Mouse (Mus musculus): ENCODE data around the gene Gabbr2. TPM values are rescaled to one million over a fixed set of nuclear protein-coding genes. Genes with fewer than 3 reads are reported as not detected.

The Gabbr2 gene
- polyA plus RNA-seq, 1 experiment from 2014 or later: 0.05 TPM

DNA sequence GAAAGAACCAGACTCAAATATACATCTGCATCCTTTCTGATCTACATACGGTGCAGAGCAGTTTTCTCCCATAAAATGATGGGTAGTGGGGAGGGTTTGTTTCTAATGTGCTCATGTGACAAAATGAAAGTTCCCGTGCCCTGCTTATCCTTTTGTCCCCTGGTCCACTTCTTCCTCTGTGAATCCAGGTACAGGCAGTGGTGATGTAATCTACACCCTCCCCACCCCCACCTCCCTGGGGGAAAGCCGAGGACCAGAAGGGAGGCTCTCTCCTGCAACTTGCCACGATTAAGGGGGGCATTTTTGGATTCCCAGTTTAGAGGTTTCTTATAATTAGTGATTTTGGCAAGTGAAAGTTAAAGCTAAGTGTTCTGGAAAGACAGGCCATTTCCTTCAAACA, 110.4 kb downstream of the Gabbr2 start:
- Histone ChIP-seq H3K4me1 (peaks cover 25% of the 10 kb centered on the region), H3K9ac (no peak overlapping the region), H3K4me2 (0 out of 2 replicates have a peak overlapping the region, but pooled peaks have one; percentile 2), H3K4me3 (no peak overlapping the region), H3K36me3 (no peaks in the 10 kb centered on the region), H3K9me3 (no peaks in the 10 kb centered on the region), H3K27me3 (0 out of 2 replicates have a peak, but pooled peaks cover 10% of the 10 kb centered on the region), H3K27ac (no peak overlapping the region)
- WGBS: 19% methylated on average over 4 of the region's 4 CpGs
- ATAC-seq (ENCODE audit: insufficient number of reproducible peaks, low FRiP score, low TSS enrichment, low read depth): no peak

DNA sequence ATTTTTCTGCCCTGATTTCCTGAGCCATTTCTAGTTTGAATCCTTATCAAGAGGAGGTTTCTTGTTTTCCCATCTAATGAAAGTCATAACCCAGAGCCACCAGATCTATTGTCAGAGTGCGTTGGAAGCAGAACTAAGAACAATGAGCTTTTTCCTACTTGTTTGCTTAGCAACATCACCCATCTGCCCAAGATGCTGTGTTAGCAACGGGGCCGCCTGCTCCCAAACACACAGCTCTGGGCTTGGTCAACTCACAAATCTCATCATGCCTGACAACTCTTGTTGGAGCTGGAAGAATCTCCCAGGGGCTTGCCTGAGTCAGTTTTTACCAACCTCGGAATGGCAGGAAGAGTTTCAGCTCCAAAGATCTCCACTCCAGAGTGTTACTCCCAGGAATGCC, 111.7 kb downstream of the Gabbr2 start:
- no peak for ATAC-seq (ENCODE audit: insufficient number of reproducible peaks, low FRiP score, low TSS enrichment, low read depth)
- Histone ChIP-seq H3K4me3 (no peak overlapping the region), H3K36me3 (no peaks in the 10 kb centered on the region), H3K9ac (no peak overlapping the region), H3K4me1 (peaks cover 25% of the 10 kb centered on the region), H3K27me3 (0 out of 2 replicates have a peak, but pooled peaks cover 10% of the 10 kb centered on the region), H3K4me2 (no peak overlapping the region), H3K27ac (no peak overlapping the region), H3K9me3 (no peaks in the 10 kb centered on the region)
- 49% methylated on average over 4 of the region's 4 CpGs for WGBS

- no peak overlapping the region for H3K27ac ChIP-seq
- no peak for ATAC-seq (ENCODE audit: insufficient number of reproducible peaks, low FRiP score, low TSS enrichment, low read depth)
- H3K36me3 ChIP-seq: no peaks in the 10 kb centered on the region
- no peak overlapping the region for H3K4me2 ChIP-seq
- WGBS: 80% methylated on average over 4 of the region's 4 CpGs
- H3K9ac ChIP-seq: no peak overlapping the region
- H3K4me1 ChIP-seq: no peaks in the 10 kb centered on the region
- H3K4me3 ChIP-seq: no peak overlapping the region
- 0 out of 2 replicates have a peak, but pooled peaks cover 16% of the 10 kb centered on the region for H3K27me3 ChIP-seq
- H3K9me3 ChIP-seq: no peaks in the 10 kb centered on the region
Observed at GRCm38 (mm10) chr4:46872750-46873149, 118.9 kb downstream of the Gabbr2 start.

DNA sequence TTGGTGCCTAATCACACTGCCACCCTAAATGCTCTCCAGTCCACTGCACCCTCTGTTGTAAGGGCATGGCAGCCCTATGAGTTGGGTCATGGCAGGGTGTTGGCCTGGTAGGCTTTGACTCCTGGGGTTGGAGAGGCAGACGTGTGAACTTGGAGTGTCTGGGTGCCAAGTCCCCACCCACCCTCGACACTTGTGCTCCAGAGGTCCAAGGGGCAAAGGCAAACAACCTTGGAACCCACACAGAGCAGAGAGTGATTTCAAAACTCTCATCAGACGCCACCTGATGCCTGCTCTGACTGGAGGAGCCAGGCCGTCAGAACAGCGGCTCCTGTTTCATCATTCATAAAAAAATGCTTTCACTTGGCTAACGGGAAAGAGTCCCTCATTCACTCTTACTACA, 121.5 kb downstream of the Gabbr2 start:
- 30% methylated on average over 6 of the region's 6 CpGs for WGBS
- no peaks in the 10 kb centered on the region for H3K36me3 ChIP-seq
- H3K9ac ChIP-seq: no peak overlapping the region
- H3K4me2 ChIP-seq: no peak overlapping the region
- no peaks in the 10 kb centered on the region for H3K9me3 ChIP-seq
- H3K27me3 ChIP-seq: 0 out of 2 replicates have a peak, but pooled peaks cover 12% of the 10 kb centered on the region
- no peaks in the 10 kb centered on the region for H3K4me1 ChIP-seq
- no peak overlapping the region for H3K4me3 ChIP-seq
- H3K27ac ChIP-seq: no peak overlapping the region
- no peak for ATAC-seq (ENCODE audit: insufficient number of reproducible peaks, low FRiP score, low TSS enrichment, low read depth)

GRCm38 (mm10) chr4:46869380-46869779, 122.3 kb downstream of the Gabbr2 start:
- Histone ChIP-seq H3K9ac (no peak overlapping the region), H3K36me3 (no peaks in the 10 kb centered on the region), H3K27me3 (0 out of 2 replicates have a peak, but pooled peaks cover 12% of the 10 kb centered on the region), H3K9me3 (no peaks in the 10 kb centered on the region), H3K4me3 (no peak overlapping the region), H3K4me1 (no peaks in the 10 kb centered on the region), H3K4me2 (no peak overlapping the region), H3K27ac (no peak overlapping the region)
- no peak for ATAC-seq (ENCODE audit: insufficient number of reproducible peaks, low FRiP score, low TSS enrichment, low read depth)
- WGBS: 83% methylated on average over 2 of the region's 2 CpGs

GRCm38 (mm10) chr4:46868921-46869320, 122.8 kb downstream of the Gabbr2 start:
- Histone ChIP-seq H3K9me3 (no peaks in the 10 kb centered on the region), H3K4me1 (no peaks in the 10 kb centered on the region), H3K4me2 (no peak overlapping the region), H3K27ac (no peak overlapping the region), H3K27me3 (0 out of 2 replicates have a peak, but pooled peaks cover 12% of the 10 kb centered on the region), H3K36me3 (no peaks in the 10 kb centered on the region), H3K9ac (no peak overlapping the region), H3K4me3 (no peak overlapping the region)
- 93% methylated on average over 3 of the region's 3 CpGs for WGBS
- no peak for ATAC-seq (ENCODE audit: insufficient number of reproducible peaks, low FRiP score, low TSS enrichment, low read depth)

DNA sequence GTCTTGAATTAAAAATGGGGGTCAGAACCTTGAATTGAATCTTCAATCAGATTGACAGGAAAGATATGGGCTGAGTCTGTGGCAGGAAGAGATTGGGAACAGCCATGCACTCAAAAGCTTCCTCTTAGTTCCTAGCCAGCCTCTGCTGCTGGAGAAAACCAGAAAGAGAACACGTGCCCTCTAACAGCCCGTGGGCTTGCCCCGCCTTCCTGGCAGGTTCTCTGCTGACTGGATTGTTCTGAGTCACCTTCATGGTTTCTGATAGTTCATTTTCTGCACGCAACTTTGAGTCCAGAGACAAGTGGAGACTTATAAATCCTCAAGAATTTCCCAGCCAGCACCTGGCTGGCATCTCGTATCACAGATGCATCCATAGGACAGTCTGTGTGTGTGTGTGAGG, 123.5 kb downstream of the Gabbr2 start:
- no peaks in the 10 kb centered on the region for H3K36me3 ChIP-seq
- H3K27ac ChIP-seq: no peak overlapping the region
- H3K4me1 ChIP-seq: no peaks in the 10 kb centered on the region
- H3K4me2 ChIP-seq: no peak overlapping the region
- H3K27me3 ChIP-seq: 0 out of 2 replicates have a peak, but pooled peaks cover 12% of the 10 kb centered on the region
- no peak for ATAC-seq (ENCODE audit: insufficient number of reproducible peaks, low FRiP score, low TSS enrichment, low read depth)
- no peaks in the 10 kb centered on the region for H3K9me3 ChIP-seq
- H3K9ac ChIP-seq: no peak overlapping the region
- no peak overlapping the region for H3K4me3 ChIP-seq
- WGBS: 67% methylated on average over 5 of the region's 5 CpGs

DNA sequence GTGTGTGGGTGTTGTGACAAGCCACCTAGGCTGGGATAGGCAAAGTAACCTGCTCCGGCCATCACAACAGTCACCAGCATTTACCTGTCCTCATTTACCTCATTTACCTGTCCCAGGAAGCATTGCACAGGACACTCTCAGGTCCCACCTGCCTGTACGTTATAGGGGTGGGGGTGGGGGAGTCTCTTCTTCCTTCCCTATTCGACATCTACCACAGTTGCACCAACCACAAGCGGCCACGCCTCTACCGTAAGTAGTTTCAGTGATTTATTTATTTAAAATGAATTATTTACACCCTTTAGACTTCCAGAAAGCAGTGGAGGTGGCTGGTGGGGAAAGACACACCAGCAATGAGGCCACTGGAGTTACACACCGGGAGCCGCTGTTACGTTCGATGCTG, 123.9 kb downstream of the Gabbr2 start:
- H3K4me1 ChIP-seq: no peaks in the 10 kb centered on the region
- H3K27me3 ChIP-seq: 0 out of 2 replicates have a peak, but pooled peaks cover 12% of the 10 kb centered on the region
- H3K36me3 ChIP-seq: no peaks in the 10 kb centered on the region
- no peak overlapping the region for H3K4me2 ChIP-seq
- 81% methylated on average over 10 of the region's 10 CpGs for WGBS
- no peak overlapping the region for H3K27ac ChIP-seq
- no peak overlapping the region for H3K9ac ChIP-seq
- ATAC-seq (ENCODE audit: insufficient number of reproducible peaks, low FRiP score, low TSS enrichment, low read depth): no peak
- H3K9me3 ChIP-seq: no peaks in the 10 kb centered on the region
- no peak overlapping the region for H3K4me3 ChIP-seq

- H3K4me1 ChIP-seq: no peaks in the 10 kb centered on the region
- no peak overlapping the region for H3K4me3 ChIP-seq
- no peak overlapping the region for H3K27ac ChIP-seq
- 0 out of 2 replicates have a peak, but pooled peaks cover 4% of the 10 kb centered on the region for H3K27me3 ChIP-seq
- H3K9ac ChIP-seq: no peak overlapping the region
- no peak overlapping the region for H3K4me2 ChIP-seq
- ATAC-seq (ENCODE audit: insufficient number of reproducible peaks, low FRiP score, low TSS enrichment, low read depth): no peak
- H3K9me3 ChIP-seq: no peaks in the 10 kb centered on the region
- H3K36me3 ChIP-seq: no peaks in the 10 kb centered on the region
- 85% methylated on average over 2 of the region's 2 CpGs for WGBS
Observed at GRCm38 (mm10) chr4:46866070-46866469, 125.6 kb downstream of the Gabbr2 start.

- 82% methylated on average over 12 of the region's 12 CpGs for WGBS
- no peak overlapping the region for H3K9ac ChIP-seq
- peaks cover 4% of the 10 kb centered on the region for H3K4me1 ChIP-seq
- H3K27me3 ChIP-seq: 0 out of 2 replicates have a peak, but pooled peaks cover 4% of the 10 kb centered on the region
- no peak overlapping the region for H3K4me2 ChIP-seq
- H3K27ac ChIP-seq: no peak overlapping the region
- H3K9me3 ChIP-seq: no peaks in the 10 kb centered on the region
- ATAC-seq (ENCODE audit: insufficient number of reproducible peaks, low FRiP score, low TSS enrichment, low read depth): no peak
- no peak overlapping the region for H3K4me3 ChIP-seq
- H3K36me3 ChIP-seq: no peaks in the 10 kb centered on the region
Observed at GRCm38 (mm10) chr4:46863721-46864120, 128.0 kb downstream of the Gabbr2 start.

DNA sequence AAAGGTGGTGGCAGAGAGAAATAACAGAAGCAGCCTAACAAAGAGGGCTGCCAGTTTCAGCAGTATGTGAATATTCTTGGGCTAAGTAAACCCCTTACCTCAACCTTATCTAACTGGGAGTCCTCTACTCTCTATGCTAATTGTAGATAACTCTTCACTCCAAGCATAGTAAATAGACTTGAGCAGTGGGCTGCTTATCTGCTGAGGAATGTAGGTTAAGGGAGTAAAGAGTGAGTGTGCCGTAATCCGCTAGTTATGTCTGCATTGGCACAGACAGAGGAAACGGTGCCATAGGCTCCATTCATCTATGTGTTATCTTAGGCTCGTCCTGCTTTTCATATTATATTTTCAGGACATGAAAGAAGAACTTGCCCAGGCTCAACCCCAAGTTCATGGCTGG, 129.0 kb downstream of the Gabbr2 start:
- H3K4me1 ChIP-seq: peaks cover 4% of the 10 kb centered on the region
- no peaks in the 10 kb centered on the region for H3K36me3 ChIP-seq
- H3K9ac ChIP-seq: no peak overlapping the region
- ATAC-seq (ENCODE audit: insufficient number of reproducible peaks, low FRiP score, low TSS enrichment, low read depth): no peak
- WGBS: 91% methylated on average over 4 of the region's 4 CpGs
- no peaks in the 10 kb centered on the region for H3K27me3 ChIP-seq
- H3K9me3 ChIP-seq: no peaks in the 10 kb centered on the region
- no peak overlapping the region for H3K27ac ChIP-seq
- no peak overlapping the region for H3K4me2 ChIP-seq
- H3K4me3 ChIP-seq: no peak overlapping the region

DNA sequence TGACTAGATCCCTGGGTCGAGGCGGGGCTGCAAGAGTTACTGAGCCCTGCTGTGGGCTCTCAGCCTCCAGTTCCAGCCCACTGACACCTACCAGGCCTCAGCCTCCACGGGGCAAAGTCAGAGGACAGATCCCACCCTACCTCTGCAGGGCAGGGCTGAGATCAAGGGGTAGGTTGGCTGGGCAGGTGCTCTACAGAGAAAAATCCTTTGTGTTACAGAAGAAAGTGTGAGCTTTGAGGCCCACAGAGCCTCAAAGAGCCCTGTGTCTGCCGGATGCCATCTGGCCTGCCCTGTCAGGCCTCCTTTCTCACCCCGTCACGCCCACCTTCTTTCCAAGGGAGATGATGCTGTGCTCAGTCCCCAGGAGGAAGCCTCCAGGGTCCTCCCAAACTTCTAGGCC, 131.1 kb downstream of the Gabbr2 start:
- ATAC-seq (ENCODE audit: insufficient number of reproducible peaks, low FRiP score, low TSS enrichment, low read depth): no peak
- WGBS: 74% methylated on average over 6 of the region's 6 CpGs
- no peaks in the 10 kb centered on the region for H3K9me3 ChIP-seq
- H3K4me1 ChIP-seq: peaks cover 4% of the 10 kb centered on the region
- H3K27ac ChIP-seq: no peak overlapping the region
- H3K27me3 ChIP-seq: no peaks in the 10 kb centered on the region
- H3K9ac ChIP-seq: no peak overlapping the region
- no peaks in the 10 kb centered on the region for H3K36me3 ChIP-seq
- no peak overlapping the region for H3K4me3 ChIP-seq
- H3K4me2 ChIP-seq: no peak overlapping the region

GRCm38 (mm10) chr4:46858899-46859298, 132.8 kb downstream of the Gabbr2 start:
- 9% methylated on average over 13 of the region's 13 CpGs for WGBS
- no peaks in the 10 kb centered on the region for H3K36me3 ChIP-seq
- H3K9ac ChIP-seq: no peak overlapping the region
- no peak overlapping the region for H3K4me2 ChIP-seq
- peaks cover 10% of the 10 kb centered on the region for H3K4me1 ChIP-seq
- no peak overlapping the region for H3K4me3 ChIP-seq
- no peaks in the 10 kb centered on the region for H3K9me3 ChIP-seq
- H3K27ac ChIP-seq: no peak overlapping the region
- no peaks in the 10 kb centered on the region for H3K27me3 ChIP-seq
- ATAC-seq (ENCODE audit: insufficient number of reproducible peaks, low FRiP score, low TSS enrichment, low read depth): no peak
